Mouse (Mus musculus): ENCODE data around the gene Ren1. TPM values are rescaled to one million over a fixed set of nuclear protein-coding genes. Genes with fewer than 3 reads are reported as not detected.

Ren1 gene
- polyA plus RNA-seq (2012; ENCODE audit: low replicate concordance): not detected in 2 replicates

DNA sequence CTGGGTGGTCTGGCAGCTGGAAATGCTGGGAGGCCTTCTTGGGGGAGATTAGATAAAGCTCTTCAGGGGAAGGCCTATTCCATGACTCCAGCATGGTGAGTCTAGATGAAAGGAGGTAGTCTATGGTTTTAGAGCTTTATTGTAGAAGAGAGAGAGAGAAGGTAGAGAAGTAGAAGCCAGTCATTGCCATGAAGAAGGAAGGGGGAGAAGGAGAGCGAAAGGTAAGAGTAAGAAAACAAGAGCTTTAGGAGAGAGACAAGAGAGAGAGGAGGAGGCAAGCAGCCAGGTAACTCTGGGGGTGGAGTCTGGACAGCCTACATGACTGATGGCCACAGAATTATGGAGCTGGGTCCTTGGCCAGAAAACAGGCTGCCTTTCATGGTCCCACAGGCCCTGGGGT lies at the start of gene Ren1:
TSS of gene Ren1 (plus strand) at position 301 of the 400 bp plus-strand sequence.

DNA sequence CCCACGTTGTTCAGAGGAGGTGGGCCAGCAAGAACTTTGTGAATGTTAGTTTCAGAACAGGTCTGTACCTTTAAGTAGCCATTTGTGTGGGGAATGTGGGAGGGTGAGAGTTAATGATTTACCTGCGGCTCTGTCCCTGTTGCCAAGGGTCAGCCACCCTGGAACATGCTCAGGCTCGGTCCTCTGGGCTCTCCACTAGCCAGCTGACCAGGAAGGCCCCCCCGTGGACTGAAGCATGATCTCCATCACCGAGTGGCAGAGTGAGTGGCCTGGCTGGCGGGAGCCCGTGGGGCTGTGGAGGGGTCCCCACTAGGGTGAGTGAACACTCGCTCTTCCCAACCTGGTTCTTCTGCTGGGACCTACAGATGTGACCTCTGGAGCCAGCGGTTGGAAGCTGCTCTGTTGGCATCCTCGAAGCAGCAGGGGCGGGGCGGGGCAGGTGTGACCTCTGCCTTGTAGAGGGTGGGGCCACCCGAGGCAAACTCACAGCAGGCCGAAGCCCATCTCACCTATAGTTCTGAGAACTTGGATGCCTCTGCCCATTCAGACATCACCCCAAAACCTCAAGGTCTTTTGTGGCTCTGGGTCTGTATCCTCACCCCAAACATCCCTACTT lies 40.5 kb upstream of the Ren1 start, which contains the start of gene Golt1a:
TSS of gene Golt1a (plus strand) at position 149 of the 616 bp plus-strand sequence.

DNA sequence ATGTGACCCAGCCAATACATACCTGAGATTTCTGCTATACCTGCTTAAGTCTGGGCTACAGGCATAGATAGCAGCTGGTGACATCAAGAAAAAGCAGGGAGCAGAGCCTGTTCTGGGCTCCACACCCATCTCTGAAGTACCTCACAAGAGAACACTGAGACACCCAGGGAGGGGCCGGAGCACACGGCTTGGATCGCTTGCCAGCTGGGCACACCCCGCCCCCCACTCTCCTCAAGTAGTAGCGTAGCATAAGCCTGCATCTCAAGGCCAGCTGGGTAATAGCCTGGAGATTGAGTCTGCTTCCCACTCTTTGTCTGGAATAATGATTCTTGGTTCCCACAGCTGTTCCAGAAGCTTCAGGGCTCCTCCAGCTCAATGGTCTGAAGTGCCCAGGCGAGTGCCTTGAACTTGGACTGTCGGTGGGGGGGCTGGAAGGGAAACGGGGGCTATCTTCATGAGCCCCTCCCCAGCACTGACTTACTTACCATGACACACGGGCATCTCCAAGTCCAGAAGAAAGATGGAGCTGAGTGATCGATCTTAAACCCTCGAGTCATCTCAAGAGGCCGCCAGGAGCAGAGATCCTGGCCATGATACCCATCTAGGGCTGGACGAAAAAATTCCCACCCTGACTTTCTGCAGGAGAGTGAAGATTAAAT lies 28.9 kb upstream of the Ren1 start, which contains the start of gene Kiss1:
TSS of gene Kiss1 (plus strand) at position 609 of the 659 bp plus-strand sequence.

DNA sequence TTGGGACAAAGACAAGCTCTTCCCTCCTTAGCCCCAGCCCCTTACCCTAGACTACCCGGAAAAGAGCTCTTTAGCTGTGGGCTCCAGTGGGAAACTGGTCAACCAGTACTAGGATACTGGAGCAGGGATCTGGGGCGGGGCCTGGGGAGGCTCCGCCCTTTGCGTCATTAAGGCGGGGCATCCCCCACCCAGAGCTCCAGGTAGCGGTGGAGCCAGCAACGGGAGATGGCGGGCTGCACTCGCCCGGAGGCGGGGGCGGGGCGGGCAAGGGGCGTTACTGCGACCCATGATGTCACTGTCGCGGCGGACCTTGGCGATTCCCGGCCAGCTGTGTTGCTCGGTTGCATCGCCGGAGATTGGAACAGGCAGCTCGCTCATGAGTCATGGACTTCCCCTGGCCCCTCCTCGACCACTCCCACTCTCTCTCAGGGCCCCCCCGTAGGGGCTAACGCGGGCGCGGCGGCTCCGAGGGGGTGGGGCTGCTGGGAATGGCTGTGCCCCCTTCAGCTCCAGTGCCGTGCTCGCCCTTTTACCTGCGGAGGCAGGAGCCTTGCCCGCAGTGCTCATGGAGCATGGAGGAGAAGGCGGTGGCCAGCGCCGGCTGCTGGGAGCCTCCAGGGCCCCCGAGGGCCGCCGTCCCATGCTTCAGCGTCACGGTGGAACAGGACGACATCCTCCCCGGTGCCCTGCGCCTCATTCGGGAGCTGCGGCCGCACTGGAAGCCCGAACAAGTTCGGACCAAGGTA lies 13.1 kb downstream of the Ren1 start, which contains the start of gene Etnk2:
TSS of gene Etnk2 (plus strand) at position 297 of the 746 bp plus-strand sequence.

Other genes starting within 250 kb of the Ren1 start
- 27.5 and 55.7 TPM in 2 replicates for gene Ppp1r15b, start 219.4 kb upstream of the Ren1 start, polyA plus RNA-seq (2012; ENCODE audit: low replicate concordance)
- gene Plekha6, start 186.3 kb upstream of the Ren1 start, polyA plus RNA-seq (2012; ENCODE audit: low replicate concordance): 6.1 and 10.7 TPM in 2 replicates
- not detected in 2 replicates for gene Golt1a, start 40.7 kb upstream of the Ren1 start, polyA plus RNA-seq (2012; ENCODE audit: low replicate concordance)
- not detected in 2 replicates for gene Kiss1, start 28.6 kb upstream of the Ren1 start, polyA plus RNA-seq (2012; ENCODE audit: low replicate concordance)
- 0.13 and 0.29 TPM in 2 replicates for gene Etnk2, start 13.1 kb downstream of the Ren1 start, polyA plus RNA-seq (2012; ENCODE audit: low replicate concordance)
- 1.6 and 2.4 TPM in 2 replicates for gene Sox13, start 73.9 kb downstream of the Ren1 start, polyA plus RNA-seq (2012; ENCODE audit: low replicate concordance)